Mouse (Mus musculus): ENCODE measurements at regions not wholly inside any gene's neighbourhood (a gene's known extent, or its start where the extent isn't known, plus 50 kb on each side); places are given as distances from the start of the nearest gene placed in this dataset.

GRCm38 (mm10) chr17:44345374-44345773 is 157.0 kb downstream of the Clic5 start:
- TF ChIP-seq CTCF (IDR thresholded peaks at IDR 0.05; ENCODE audit: low read depth) (no peak), EP300 (IDR thresholded peaks at IDR 0.05; ENCODE audit: low read depth) (no peak)
